Mouse (Mus musculus) thymus, postnatal 10 days (tissue): ENCODE data around the gene 2410015M20Rik.
"Not testable (repeated sequence)": the region's sequence is repeated elsewhere in the genome, so short reads cannot be mapped to it uniquely, and the experiment has no call there.

Experiments used
- DNase-seq, 2 experiments: peaks; one replicate each; pipeline ENCODE4 v3.0.0; 2021; ENCODE audit warnings: low spot score in 2 of 2

Gene 2410015M20Rik

GRCm38 (mm10) chr17:56609452-56610171 lies at the start of gene 2410015M20Rik:
TSS of gene 2410015M20Rik (minus strand) at chr17:56609771.
- peak; percentile 89 to 92 for DNase-seq

- DNase-seq, result no peak
These were observed 46.6 kb upstream of the 2410015M20Rik start for GRCm38 (mm10) chr17:56656171-56656570.

GRCm38 (mm10) chr17:56655311-56655710 lies 45.7 kb upstream of the 2410015M20Rik start:
- no peak for DNase-seq

DNA sequence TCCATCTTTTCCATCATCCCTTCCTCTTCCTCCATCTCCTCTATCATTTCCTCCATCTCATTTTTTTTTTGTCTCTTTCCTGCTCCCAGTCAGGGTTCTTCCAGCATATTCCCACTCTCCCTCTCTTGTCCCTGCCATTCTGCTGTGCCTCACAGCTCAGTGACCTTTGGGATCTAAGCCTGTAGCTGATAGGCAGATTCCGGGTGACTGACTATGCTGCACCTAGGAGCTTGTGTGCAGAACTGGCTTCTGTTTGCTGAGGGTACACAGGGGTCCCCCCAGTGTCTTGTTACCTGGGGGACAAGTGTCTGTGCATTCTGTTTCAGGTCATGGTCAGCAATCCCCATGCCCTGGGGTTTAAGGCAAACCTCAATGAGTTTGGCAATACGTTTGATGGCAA lies 45.2 kb upstream of the 2410015M20Rik start:
- DNase-seq, result no peak

GRCm38 (mm10) chr17:56651801-56652200 lies 42.2 kb upstream of the 2410015M20Rik start:
- DNase-seq, result no peak

GRCm38 (mm10) chr17:56647546-56647945 lies 38.0 kb upstream of the 2410015M20Rik start:
- DNase-seq, result no peak

DNA sequence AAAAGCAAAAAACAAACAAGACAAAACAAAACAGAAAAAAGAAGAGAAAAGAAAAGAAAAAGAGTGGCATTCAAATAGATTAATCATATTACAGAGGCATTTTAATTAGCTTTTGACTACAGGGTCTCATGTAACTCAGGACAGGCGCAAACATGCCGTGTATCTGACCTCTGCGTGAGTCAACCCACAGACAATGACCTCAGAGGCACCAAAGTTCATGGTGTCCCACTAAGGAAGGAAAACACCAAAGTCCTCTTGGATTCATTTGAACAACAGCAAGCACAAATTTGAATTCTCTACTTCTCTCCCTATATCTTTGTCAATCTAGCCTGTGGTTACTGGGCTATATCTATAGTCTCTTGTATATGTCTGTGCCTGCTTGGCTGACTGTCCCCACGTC lies 33.7 kb upstream of the 2410015M20Rik start:
- no peak for DNase-seq

DNA sequence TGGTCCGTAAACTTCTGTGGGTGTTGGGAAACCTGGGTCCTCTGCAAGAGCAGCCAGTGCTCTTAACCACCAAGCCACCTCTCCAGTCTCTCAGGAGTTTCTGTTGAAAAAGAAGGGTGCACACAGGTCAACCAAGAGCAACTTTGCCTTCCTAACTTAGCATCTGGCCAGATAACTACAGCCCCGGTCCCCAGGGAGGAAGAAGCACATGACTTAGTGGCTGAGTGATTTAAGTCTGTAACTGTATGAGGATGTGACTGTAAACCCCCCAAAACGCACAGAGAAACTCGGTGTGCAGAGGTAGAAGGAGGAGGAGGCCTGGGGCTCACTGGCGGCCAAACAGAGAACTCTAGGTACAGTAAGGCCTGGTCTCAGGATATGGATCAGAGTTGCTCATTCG lies 24.5 kb upstream of the 2410015M20Rik start:
- DNase-seq, result no peak

DNA sequence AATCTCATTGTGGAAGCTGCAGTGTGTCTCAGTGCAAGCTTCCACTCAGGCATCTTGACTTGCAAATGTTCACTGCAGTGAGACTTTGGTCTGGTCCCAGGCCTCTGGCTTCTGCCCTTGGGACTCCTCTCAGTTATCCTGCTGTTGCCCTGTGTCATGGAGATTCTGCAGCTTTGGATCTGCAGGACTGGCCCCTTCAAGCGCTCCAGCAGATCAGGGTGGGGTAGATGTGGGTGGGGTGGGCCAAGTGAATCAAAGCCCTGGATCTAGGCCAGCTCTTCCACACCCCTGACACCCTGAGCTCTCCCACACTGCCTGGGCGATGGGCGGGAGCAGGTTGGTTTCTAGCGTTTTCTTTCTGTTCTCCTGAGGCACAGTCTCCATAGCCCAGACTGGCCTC lies 22.2 kb upstream of the 2410015M20Rik start:
- DNase-seq, result no peak

DNA sequence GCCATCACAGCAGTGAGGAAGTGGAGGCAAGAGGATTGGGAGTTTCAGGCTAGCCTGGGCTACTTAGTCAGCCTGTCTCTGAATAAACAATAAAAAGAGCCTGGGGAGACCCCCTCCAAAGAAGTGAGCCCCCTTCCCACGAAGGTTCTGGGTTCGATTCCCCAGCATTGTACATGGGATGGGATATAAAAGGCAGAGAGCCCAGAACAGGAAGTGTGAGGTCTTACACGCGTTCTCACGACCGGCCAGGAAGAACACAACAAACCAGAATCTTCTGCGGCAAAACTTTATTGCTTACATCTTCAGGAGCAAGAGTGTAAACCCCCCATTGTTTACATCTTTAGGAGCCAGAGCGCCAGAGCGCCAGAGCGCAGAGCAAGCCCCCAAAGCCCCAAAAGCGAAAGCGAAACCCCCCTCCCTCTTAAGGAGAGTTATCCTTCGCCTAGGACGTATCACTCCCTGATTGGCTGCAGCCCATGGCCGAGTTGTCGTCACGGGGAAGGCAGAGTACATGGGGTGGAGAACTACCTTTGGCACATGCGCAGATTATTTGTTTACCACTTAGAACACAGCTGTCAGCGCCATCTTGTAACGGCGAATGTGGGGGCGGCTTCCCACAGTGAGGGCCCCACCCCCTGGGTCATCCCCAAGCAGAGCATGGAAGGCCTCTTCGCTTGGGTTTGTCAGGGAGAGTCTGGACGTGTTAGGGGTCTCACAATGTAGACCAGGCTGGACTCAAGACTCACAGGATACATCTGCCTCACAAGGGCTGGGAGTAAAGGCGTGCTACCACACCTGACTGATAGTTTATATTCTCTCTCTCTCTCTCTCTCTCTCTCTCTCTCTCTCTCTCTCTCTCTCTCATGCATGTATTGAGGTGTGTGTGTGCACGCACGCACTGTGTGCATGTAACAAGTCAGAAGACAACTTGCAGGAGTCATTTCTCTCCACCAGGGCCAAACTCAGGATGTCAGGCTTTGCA lies 20.5 kb upstream of the 2410015M20Rik start:
- DNase-seq, result not testable (repeated sequence)

GRCm38 (mm10) chr17:56627530-56628277 lies 18.1 kb upstream of the 2410015M20Rik start, which contains the start of gene Catsperd:
TSS of gene Catsperd (plus strand) at chr17:56628143.
- no peak for DNase-seq

DNA sequence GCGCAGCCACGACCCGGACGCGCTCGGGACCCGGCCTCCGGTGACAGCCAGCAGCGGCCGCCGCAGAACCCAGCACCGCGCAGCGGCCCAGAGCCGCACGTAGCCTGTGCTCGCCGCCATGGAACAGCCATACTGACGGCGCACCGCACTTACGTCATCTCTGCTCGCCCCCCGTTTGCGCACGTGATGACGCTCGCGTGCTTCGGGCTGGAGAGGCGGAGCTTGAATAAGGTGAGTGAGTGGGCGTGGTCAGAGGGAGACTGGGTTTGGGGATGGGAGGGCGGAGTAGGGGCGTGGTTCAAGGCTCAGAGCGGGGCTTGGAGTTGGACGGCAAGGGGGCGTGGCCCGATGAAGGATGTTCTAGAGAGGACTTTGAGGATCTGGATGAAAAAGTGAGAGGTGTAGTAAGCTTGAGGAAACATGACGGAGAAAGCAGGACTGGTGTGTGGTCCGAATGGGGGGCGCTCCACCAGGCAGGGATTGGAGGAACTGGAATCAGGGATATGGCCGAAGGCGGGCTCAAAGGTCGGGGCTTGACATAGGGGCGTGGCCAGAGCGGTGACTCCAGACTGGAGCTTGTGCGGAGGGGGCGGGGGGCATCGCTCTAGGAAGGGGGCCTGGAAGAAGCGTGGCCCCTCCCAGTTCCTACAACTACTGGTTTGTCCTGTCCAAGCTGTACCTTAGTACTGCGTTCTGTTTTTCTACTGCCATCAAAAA lies 17.3 kb upstream of the 2410015M20Rik start, which contains the start of gene Lonp1:
TSS of gene Lonp1 (minus strand) at position 134 of the 717 bp plus-strand sequence.
- DNase-seq, result peak; percentile 94 to 95

GRCm38 (mm10) chr17:56626260-56626659 lies 16.7 kb upstream of the 2410015M20Rik start:
- no peak for DNase-seq

GRCm38 (mm10) chr17:56625495-56625894 lies 15.9 kb upstream of the 2410015M20Rik start:
- no peak for DNase-seq

DNA sequence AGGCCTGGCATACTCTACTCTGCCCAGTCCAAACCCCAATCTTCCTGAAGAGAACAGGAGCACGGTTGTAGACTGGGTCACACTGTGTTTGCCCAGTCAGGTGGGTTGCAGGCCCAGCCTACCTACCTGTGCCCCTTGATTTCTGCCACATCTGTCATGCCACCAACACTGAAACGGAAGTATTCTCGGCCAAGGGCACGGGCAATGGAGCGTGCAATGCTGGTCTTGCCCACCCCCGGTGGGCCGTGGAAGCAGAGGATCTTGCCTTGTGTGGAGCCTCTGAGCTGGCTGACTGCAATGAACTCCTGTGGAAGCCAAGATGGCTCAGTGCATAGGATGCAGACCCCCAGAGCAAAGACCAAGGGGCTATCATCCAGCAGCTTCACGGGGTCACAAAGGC lies 8.1 kb upstream of the 2410015M20Rik start:
- no peak for DNase-seq

DNA sequence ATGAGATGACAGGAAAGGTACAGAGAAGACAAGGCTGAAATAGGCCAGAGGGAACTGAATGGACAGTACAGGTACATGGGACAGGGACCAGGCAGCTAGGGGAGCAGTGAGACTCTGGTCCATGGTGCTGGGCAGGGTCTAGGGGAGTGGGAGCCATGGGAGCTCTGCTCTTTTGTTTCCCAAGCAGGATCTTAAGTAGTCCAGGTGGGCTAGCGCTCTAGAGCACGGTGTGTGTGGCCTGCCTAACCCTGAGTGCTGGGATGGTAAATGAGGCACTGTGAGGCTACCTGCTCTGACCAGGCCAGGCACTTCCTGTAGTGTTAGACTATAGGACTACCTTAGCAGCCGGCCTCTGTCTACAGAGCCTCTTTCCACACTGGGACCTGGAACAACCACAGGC lies 7.2 kb upstream of the 2410015M20Rik start:
- DNase-seq, result no peak

- no peak for DNase-seq
These were observed 6.2 kb upstream of the 2410015M20Rik start for GRCm38 (mm10) chr17:56615792-56616191.

GRCm38 (mm10) chr17:56615136-56615784 lies 5.7 kb upstream of the 2410015M20Rik start:
- no peak for DNase-seq

DNA sequence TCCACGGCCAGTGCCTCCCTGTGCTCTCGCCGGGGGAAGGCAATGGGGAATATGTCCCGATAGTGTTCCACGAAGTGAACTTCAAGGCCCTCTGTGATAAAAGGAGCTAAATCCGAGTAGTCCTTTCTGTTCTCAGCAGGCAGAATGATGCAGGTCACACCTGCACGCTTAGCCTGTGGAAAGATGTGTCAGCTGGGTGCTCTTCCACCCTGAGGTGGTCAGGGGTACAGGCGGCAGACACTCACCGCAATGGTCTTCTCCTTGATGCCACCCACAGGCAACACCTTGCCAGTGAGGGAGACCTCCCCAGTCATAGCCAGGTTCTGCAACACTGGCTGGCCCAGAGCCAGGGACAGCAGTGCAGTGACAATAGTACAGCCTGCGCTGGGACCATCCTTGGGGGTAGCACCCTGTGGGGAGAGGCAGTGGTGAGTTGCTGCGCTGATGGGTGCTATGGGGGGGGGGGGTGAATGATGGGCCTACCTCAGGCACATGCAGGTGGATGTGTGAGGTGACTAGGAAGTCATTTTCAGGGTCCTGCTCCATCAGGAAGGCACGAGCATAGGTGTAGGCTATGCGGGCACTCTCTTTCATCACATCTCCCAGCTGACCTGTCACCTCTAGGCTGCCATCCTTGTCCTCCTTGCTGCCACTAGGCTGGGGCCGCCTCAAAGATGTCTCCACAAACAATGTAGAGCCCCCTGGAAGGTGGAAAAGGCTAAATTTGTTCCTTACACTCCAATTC lies 5.0 kb upstream of the 2410015M20Rik start:
- DNase-seq, result no peak

- DNase-seq, result not testable (repeated sequence)
These were observed 4.3 kb upstream of the 2410015M20Rik start for GRCm38 (mm10) chr17:56613893-56614292.
